Mouse (Mus musculus): ENCODE measurements at regions not wholly inside any gene's neighbourhood (a gene's known extent, or its start where the extent isn't known, plus 50 kb on each side); places are given as distances from the start of the nearest gene placed in this dataset.
"Not testable (repeated sequence)": the region's sequence is repeated elsewhere in the genome, so short reads cannot be mapped to it uniquely, and the experiment has no call there.

DNA sequence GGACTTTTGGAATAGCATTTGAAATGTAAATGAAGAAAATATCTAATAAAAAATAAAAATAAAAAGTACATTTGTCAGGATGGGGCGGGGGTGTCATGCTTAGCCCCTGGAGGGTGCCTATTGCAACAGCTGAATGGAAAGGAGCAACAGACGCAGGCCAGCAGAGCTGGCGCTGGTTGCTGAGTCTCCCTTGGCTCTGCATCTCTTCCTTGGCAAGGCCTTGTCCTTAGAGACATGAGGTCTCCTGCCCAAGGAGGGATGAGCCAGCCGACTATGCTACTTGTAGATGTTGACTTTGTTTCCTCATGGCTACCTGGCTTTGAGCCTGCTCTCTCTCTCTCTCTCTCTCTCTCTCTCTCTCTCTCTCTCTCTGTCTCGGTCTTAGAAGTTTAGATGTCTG is 166.4 kb downstream of the Opa1 start:
- peak; percentile 72 for DNase-seq

DNA sequence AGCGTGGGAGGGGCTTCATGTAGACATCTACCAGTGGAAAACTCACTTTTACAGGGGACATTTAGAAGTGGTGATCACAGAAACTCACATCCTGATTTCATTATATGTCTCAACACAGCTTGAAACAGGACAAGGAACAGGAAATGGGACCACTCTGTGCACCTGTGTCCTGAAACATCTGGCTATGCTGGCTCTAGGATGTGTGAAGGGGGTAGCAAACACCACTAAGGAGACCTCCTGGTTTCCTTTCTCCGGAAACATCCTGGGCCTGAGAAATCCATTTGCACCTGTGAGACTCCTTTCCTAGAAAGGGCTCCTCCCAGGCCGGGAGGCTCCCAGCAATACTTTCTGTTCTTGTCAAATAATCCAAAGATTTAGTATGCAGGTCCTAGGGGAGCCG is 167.1 kb downstream of the Opa1 start:
- DNase-seq: no peak

- no peak for DNase-seq
Measured at GRCm38 (mm10) chr16:29749167-29749566, 170.0 kb downstream of the Opa1 start.

DNA sequence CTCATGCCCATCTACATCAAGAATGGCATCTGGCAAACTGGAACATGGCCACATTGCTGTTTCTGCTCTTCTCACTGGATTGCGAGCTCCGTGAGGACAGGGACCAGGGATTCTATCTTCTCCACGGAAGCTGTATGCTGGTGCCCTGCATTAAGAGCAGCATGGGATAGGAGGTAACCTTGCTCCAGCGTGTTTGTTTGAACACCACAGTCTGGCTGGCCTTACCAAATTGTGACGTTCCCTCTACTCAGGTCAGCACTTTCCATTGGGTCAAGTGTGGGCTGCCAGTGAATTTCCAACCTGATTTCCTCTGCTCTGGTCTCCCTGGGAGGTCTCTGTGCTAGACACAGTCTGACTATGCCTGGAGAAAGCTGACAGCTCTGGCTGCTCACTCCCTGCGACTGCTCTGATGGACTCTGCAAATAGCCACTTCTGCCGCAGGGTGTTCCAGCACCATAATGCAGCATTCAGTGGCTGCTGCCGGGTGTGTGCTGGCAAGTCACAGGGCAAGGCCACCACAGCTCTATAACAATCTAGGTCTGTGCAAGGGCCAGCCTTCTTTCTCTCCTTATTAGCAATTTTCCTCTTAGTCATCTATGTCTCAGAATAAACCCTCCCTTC is 175.6 kb downstream of the Opa1 start:
- DNase-seq: no peak

DNA sequence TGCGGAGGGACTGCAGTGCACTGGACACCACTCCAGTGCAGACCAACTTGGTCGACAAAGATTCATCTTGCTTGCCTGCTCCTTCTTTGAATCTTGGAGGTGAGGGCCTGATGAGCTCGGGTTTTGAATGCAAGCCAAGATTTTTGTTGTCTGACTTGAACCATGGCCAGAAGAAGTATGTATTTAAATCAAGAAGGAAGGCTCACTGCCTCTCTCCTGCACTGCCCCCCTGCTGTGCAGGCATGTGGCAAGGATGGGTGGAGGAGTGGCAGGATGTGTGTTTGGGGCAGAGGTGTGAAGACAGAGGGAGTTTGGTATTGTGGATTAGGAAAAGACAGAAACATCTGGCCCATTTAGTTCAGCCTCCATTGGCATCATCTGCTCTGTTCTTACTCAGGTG is 179.1 kb downstream of the Opa1 start:
- DNase-seq: no peak

GRCm38 (mm10) chr16:29759416-29759815 is 180.3 kb downstream of the Opa1 start:
- DNase-seq: no peak

GRCm38 (mm10) chr16:29760627-29761026 is 181.5 kb downstream of the Opa1 start:
- DNase-seq: no peak

GRCm38 (mm10) chr16:29761779-29762277 is 182.7 kb downstream of the Opa1 start:
- DNase-seq: peak; percentile 85

DNA sequence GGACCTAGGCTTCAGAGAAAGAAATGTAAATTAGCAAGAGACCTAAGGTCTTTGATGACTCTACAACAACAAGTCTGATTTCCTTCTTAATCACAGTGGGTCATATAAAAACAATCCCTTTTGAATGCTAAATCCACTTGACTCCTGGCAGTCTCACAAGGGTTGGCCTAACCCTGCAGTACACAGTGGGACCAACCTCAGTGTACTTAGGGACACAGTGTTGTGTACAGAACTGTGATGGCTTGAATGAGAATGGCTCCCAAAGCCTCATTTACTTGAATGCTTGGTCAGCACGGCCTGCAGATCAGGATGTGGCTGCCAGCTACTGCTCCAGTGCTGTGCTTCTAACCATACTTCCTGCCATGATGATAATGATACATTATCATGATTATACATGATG is 185.2 kb downstream of the Opa1 start:
- no peak for DNase-seq

DNA sequence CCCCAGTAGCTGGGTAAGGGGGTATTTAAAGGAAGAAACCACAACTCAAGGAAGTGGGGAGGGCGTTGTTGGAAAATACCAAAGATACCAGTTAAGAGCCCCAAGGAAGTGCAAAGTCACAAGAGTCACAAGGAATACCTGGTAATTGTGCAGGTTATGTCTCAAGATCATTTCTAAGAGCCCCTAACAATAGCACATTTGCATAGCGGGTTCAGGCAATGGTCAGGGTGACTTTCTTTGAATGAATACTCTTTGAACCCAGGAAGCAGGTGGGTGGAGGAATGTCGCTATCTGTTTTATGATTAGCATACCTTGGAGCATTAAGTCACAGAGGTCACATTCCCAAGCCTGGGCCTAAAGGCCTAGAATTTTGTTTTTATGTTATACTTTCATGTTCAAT is 186.7 kb downstream of the Opa1 start:
- DNase-seq: not testable (repeated sequence)

GRCm38 (mm10) chr16:29771320-29771719 is 192.2 kb downstream of the Opa1 start:
- DNase-seq: no peak

- no peak for DNase-seq
Measured at GRCm38 (mm10) chr16:29771728-29772608, 192.8 kb downstream of the Opa1 start.

- no peak for DNase-seq
Measured at GRCm38 (mm10) chr16:29772609-29772988, 193.5 kb downstream of the Opa1 start.

GRCm38 (mm10) chr16:29773056-29773455 is 193.9 kb downstream of the Opa1 start:
- DNase-seq: no peak

DNA sequence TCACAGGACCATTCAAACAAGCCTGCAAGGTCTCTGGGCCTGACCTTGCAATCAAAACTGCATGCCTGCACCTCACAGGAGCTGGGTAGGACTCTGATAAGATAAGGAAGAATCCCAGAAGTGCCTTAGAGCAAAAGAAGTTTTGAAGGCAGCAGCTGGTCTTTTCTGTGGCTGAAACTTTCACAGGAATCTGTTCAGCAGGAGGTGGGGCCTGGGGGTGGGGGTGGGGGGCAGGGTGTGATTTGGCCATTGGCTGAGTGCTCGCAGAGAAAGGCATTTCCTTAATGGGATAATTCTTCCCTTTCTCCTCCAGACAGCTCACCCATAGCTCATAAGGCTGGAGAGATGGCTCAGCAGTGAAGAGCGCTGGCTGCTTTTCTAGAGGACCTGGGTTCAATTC is 195.8 kb downstream of the Opa1 start:
- no peak for DNase-seq

GRCm38 (mm10) chr16:29775879-29776278 is 196.7 kb downstream of the Opa1 start:
- no peak for DNase-seq

- DNase-seq: peak; percentile 58
Measured at GRCm38 (mm10) chr16:29782441-29782840, 203.3 kb downstream of the Opa1 start.

- DNase-seq: no peak
Measured at GRCm38 (mm10) chr16:29785114-29785513, 206.0 kb downstream of the Opa1 start.

DNA sequence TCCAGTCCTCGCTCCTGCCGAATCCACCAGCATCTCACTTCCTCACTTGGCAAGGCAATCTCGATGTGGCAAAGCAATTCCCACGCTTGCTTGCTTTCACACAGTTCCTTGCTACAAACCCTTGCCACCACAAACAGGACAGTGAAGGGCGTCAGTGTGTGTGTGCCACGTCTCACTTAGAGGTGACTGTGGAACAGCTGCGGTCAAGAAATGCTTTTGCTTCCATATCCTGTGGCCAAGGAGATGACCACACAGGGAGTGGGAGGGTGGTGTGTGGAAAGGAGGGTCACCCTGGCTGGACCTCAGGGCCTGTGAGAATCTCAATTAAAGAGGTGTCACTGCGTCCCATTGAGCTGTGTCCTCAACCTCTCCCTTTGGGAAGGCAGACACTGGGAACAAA is 207.4 kb downstream of the Opa1 start:
- no peak for DNase-seq

GRCm38 (mm10) chr16:29787633-29788511 is 208.7 kb downstream of the Opa1 start:
- no peak for DNase-seq

DNA sequence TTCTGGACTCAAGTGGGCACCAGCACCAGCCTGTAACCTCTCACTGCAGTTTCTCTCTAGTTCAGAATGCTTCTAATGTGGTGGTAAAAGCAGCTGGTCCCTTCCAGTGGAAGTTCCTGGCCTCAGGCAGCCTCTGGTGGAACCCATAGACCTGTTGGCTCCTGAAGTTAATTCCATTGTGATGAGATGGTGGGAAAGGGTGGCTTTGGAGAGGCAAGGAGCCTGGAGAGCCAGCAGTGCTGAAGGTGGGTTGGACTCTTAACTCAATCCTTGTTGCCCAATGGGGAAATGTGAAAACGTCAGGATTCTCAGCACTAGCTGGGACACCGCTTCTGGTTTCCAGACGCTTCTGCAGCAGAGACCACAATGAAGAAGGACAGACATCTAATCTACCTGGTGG is 210.9 kb downstream of the Opa1 start:
- DNase-seq: no peak

DNA sequence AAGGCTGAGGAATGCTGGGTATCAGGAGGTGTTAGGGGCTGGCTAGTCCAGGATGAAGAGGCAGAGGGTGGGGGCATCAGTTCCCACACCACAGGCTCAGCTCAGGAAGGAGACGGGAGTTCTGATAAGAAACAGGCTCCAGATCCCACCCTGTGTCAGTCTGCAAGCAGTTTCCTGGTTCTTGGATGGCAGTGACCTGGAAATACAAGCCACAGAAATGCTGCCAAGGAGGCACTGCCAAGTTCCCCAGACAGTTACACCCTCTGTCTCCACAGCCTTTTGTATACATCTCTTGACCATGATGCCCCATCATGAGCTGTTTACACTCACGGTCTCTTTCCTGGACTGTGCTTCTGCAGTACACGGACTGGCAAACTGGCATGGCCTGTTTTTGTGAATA is 220.1 kb downstream of the Opa1 start:
- DNase-seq: no peak

GRCm38 (mm10) chr16:29799893-29800292 is 220.8 kb downstream of the Opa1 start:
- no peak for DNase-seq

Data from gastrocnemius, postnatal 25 days (tissue).